Mouse (Mus musculus): ENCODE measurements around the gene Fndc7.

GRCm38 (mm10) chr3:108886934-108887617, 2.7 kb downstream of the Fndc7 start:
- TF ChIP-seq MYOG (IDR thresholded peaks at IDR 0.05; ENCODE audit: control insufficient read depth in 1 of 3, insufficient read depth in 1 of 3, insufficient read length in 2 of 3, low read depth in 2 of 3) (no peak), POLR2A (IDR thresholded peaks at IDR 0.05; ENCODE audit: insufficient read length, low read depth) (no peak), POLR2AphosphoS2 (IDR thresholded peaks at IDR 0.05; ENCODE audit: insufficient read length, low read depth) (no peak), MAX (IDR thresholded peaks at IDR 0.05; ENCODE audit: low read depth) (no peak), USF1 (IDR thresholded peaks at IDR 0.05; ENCODE audit: low read depth) (no peak), REST (IDR thresholded peaks at IDR 0.05; ENCODE audit: insufficient read depth, insufficient read length) (no peak), TCF3 (IDR thresholded peaks at IDR 0.05; ENCODE audit: insufficient read length, low read depth) (no peak)
